Mouse (Mus musculus): ENCODE measurements around the gene Kif5a.
"Not testable (repeated sequence)": the region's sequence is repeated elsewhere in the genome, so short reads cannot be mapped to it uniquely, and the experiment has no call there.

The Kif5a gene

GRCm38 (mm10) chr10:127262548-127263398, at the start of gene Kif5a:
TSS of gene Kif5a (minus strand) at chr10:127263348.
- no peak for DNase-seq (ENCODE audit: low spot score)

DNA sequence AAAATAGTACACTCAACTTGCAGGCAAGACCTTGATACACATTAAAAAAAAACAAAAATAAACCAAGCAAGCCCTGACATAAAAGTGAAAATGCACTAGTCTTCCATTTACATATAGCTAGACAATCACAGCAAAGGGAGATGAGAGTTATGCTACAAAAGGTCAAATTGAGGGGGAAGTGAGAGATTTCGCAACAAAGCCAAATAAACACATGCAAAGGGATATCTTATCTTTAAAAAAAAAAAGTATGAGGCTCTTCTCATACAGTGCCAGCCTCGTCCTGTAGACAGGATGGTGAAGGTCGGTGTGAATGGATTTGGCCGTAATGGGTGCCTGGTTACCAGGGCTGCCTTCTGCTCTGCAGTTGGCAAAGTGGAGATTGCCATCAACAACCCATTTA, 49.7 kb upstream of the Kif5a start:
- DNase-seq (ENCODE audit: low spot score): no peak

DNA sequence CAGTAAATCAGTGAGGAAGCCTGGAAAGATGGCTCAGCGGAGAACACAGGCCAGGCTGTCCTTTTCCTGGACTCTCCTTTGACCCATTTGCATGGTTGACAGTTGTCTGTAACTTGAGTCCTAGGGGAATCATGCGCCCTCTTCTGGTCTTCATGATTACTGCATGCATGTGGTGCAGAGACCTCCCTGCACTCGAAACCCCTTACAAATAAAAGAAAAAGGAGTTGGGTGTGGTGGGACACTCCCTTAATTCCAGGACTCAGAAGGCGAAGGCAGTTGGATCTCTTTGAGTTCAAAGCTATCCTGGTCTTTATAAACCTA, 49.2 kb upstream of the Kif5a start:
- peak; percentile 73 for DNase-seq (ENCODE audit: low spot score)

DNA sequence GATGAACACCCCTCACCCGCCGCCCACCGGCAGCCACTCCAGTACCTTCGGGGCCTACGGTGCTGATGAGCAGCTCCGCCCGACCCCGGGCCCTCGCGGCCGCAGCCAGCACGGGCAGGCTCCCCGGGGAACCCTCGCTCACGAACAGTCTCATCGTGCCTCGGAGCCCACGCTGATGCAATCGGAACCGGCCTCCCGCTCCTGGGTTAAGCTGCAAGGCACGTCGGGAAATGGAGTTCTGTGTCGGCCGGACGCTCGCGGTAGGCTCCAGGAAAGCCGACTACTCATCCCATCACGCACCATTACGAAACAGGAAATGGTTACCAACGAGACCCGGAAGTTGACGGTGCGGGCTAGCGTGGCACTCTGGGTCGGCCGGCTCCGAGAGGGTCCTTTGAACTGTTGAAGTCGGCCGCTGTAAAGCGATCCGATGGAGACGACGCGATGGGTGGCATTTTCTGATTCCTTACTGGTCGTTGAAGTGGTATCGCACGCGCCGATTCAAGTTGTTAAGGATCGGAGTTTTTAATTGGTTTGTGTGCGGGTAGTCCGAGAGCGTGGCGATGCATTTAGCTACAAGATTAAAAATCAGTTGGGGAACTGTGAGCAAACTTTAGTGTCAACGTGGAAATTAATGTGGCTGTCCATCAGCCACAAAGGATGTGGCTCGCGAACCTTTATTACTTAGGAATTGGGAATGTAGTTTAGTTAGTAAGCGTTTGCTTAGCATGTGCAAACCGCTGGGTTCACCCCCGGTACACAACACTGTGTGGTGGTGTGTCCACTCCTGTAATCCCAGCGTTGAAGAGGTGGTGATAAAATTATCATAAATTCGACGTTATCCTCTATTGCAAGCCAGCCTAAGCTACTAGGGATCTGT, 48.6 kb upstream of the Kif5a start, which contains the start of gene Mars:
Gene Mars, minus strand, starts transcription at position 311 of the 880 bp plus-strand sequence.
- DNase-seq (ENCODE audit: low spot score): peak; percentile 91

GRCm38 (mm10) chr10:127310523-127311475, 47.7 kb upstream of the Kif5a start:
- DNase-seq (ENCODE audit: low spot score): no peak

DNA sequence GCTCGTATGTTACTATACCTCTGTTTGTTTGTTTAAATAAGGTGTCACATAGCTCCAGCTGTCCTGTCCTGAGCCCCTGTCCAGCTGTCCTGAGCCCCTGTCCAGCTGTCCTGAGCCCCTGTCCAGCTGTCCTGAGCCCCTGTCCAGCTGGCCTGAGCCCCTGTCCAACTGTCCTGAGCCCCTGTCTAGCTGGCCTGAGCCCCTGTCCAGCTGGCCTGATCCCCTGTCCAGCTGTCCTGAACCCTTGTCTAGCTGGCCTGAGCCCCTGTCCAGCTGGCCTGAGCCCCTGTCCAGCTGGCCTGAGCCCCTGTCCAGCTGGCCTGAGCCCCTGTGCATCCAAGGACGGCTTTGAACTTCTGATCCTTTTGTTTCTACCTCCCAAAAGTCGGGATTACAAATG, 46.0 kb upstream of the Kif5a start:
- DNase-seq (ENCODE audit: low spot score): not testable (repeated sequence)

DNA sequence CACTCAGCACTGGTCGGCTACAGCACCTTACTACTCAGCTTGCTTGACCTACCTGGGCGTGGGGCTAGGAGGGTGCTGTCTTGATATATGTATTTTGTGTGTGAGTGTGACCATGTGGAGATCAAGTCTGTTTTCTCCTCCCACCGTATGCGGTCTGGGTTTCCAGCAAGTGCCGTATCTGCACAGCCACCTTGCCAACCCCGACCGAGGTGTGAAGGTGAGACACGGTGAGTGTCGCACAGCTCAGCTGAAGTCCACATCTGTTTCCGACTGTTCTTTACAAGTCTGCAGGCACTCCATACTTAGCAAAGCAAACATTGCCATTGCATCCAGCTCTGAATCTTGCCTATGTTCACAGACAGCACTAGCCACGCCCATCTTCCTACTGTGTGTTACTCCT, 40.0 kb upstream of the Kif5a start:
- DNase-seq (ENCODE audit: low spot score): no peak

DNA sequence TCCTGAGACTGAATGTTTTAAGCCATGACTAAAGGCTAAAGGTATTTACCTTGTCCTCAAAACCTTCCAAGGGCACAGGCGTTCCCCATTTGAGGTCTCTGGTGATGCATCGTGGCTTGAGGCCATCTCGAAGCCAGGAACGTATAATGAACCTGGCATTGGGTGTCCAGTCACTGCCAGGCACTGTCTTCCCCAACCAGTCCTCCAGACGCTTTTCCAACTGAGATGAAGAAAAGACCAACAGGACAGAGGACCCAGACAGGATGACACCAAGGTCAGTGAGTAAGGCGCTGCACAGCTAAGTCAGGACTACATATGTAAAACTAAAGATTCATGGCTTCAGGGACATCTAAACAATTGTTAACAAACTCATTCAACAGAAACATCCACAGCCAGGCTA, 37.2 kb upstream of the Kif5a start:
- no peak for DNase-seq (ENCODE audit: low spot score)

DNA sequence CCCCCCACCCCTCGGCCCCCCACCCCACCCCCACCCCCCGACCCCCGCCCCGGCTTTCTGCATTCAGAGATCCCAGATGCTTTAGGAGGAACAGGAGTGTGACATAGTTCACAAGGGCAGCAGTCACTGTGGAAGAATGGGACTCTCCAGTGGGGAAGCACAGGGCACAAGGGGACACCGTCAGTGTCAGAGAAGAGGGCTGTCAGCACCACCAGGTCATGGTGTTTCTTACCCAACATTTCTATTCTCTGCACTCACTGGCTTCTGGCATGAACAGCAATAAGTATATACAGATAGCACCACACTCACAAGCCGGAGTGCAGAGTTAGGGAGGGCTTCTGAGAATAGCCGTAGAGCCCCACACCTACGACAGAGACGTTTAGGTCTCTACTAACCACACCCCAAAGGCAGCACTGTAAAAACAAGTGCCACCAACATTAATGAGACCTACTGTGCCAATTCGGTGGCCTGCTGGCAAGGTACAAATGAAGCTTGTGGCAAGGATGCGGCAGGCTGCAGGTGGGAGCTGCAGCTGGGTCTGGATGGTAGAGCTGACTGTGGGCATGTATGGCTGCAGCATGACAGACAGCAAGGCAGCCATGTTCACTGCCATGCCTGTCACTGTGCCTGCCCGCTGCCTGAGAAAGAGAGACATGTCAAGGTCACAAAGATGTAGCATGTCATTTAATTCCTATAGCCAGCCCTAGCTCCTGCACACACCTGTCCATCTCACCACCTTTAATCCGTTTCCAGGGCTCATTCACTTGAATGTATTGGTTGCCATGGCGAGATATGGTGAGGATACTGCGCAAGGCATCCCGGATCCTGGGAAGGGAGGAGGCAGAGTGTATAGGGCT, 34.1 kb upstream of the Kif5a start:
- no peak for DNase-seq (ENCODE audit: low spot score)

DNA sequence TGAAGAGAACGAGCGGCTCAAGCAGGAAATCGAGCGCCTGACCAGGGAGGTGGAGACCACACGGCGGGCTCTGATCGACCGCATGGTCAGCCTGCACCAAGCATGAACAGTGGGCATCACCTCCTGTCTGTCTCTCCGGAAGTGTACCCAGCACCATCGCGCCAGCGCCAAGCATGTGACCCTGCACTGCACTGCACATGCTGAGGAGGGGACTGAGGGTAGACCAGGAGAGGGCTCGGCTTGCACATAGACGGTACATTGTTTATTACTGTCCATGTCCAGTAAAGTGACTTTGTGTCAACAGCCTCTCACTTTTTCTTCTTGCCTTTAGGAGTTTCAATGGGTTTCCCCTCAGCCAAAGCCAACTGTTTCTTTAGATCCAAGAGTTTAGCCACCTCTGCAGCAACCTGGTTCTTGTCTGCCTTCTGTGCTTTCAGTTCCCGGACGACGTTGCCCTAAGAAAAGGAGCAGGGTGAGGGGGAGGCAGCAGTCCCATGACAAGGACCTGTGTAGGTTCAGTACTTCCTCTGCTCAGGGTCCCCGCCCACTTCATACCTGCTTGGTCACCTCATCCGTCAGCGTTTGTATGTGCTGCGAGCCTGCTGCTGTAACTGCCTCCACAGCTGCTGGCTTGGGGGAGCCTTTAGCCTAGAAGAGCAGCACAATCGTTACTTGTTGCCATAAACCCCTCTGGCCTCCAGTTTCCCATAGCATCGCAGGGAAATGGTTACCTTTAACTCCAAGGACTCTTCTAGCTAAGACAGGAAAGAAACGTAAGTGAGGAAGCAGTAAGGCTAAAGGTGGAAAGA, 33.0 kb upstream of the Kif5a start:
- DNase-seq (ENCODE audit: low spot score): no peak

GRCm38 (mm10) chr10:127294895-127295510, 31.9 kb upstream of the Kif5a start:
- DNase-seq (ENCODE audit: low spot score): no peak

DNA sequence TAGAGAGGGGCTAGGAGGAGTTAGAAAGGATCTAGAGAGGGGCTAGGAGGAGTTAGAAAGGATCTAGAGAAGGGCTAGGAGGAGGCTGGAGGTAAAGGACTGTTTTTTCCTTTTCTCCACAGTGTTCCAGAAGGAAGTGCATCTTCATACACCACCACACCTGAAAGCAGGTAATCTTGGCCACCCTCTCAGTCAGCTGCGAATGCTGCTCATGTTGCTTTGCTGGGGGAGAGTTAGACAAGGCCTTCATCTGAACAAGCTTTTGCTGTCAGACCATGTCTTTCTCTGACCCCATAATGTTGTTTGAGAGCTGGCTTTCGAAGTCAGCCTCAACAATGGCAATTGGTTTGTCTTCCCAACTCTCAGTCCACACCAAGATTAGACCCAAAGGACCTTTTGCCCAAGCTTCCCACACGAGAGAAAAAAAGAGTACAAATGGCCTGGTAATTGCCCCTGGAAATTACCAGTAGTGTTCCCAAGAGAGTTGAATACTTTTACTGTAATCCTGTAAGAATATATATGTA, 30.5 kb upstream of the Kif5a start:
- no peak for DNase-seq (ENCODE audit: low spot score)

- no peak for DNase-seq (ENCODE audit: low spot score)
Observed at GRCm38 (mm10) chr10:127292987-127293538, 29.9 kb upstream of the Kif5a start.

DNA sequence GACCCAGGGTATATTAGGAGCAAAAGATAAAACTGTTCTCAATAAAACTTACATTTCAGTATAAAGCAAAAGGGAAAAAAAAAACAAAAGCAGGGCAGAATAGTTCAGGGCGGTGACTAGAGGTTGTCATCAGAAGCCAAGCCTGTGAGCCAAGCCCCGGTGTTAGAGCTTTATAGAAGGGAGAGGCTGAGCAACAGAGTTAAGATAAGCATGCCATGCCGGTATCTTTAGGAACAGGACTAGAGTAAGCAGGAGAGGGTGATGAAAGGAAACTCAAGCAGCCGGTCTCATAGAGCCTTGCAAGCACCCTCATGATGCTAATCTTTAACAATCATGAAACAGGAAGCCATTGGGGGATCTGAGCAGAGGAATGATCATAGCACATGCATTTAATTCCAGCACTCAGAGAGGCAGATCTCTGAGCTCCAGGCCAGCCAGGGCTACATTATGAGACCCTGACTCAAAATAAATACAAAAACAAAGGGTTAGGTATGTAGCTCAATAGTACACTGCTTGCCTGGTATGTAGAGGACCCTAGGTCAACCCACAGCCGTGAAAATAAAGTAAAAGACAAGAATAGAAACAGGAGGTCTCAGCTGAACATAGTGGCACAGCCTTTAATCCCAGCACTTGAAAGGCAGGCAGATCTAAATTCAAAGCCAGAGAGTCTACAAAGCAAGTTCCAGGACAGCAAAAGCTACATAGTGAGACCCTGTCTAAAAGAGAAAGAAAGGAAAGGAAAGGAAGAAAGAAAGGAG, 28.9 kb upstream of the Kif5a start:
- DNase-seq (ENCODE audit: low spot score): no peak

DNA sequence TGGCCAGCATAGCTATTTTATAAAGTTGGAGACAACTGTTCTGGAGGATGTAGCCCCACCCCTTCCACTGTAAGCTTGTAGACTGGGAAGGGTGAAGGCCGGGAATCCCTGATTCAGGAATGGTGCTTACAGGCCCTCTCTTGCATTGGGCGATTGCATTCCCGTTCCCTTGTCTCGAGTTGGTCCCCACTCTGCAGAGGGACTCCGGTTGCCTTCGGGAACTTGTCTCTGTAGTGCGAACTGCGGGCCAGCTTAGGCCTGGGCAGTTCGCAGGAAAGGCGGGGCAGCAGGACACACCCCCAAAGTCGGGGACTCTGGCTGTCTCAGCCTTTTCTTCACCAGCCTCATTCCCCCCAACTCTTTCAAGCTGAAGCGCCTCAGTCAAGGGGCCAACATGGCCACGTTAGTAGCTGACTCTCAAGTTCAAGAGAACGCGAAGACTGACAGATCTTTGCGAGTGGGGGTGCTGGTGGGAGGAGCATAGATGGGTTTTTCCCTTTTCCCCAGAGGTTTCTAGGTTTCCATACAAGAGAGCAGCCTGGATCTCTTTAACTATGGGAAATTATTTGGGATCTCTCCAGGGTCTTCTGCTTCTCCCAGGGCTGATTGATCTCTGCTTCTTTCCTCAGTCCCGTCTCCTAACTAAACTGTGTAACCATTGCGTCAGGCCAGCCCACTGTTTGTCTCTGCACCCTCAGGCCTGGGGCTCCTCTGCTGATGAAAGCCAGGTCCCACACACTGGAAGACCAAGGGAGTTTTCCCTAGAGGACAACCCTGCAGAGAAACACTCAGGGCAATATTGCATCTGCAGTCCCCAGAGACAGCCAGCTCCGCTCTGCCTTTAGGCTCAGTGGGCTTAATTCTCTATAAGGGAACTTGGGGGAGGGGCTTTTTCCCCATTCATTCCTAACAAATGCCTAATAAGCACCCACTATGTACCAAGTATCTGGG, 28.1 kb upstream of the Kif5a start:
- DNase-seq (ENCODE audit: low spot score): peak; percentile 39

GRCm38 (mm10) chr10:127290307-127290929, 27.3 kb upstream of the Kif5a start:
- peak; percentile 99 for DNase-seq (ENCODE audit: low spot score)
